22 mouse cellular contexts compared by ENCODE assay signal in genomic region chr8:108650837-108651236, GRCm38 (mm10).
DNase-seq lines count a peak whose midpoint lies in the region; ATAC-seq and TF ChIP-seq lines count a peak whose summit lies in the region.
"Had no signal": no experiment of that assay in that cellular context is flagged by ENCODE, and none has a peak within 500 bp of the region (broad histone marks: within the 10 kb centered on the region; RNA-seq: fewer than 3 reads in every experiment).

No protein-coding gene starts in this region.

- TF ChIP-seq CTCF in lung, postnatal 0 days (IDR thresholded peaks at IDR 0.05) = no peak

- 0 out of 2 replicates have a peak, but pooled peaks cover 7% of the 10 kb centered on the region for H3K4me1 ChIP-seq in kidney, embryonic 14.5 days (ENCODE audit: control insufficient read depth, insufficient read depth, low read length)
- 0 out of 2 replicates have a peak, but pooled peaks cover 2% of the 10 kb centered on the region for H3K4me1 ChIP-seq in lung, postnatal 0 days (ENCODE audit: insufficient read depth, low read depth, low read length)
- 0 out of 2 replicates have a peak, but pooled peaks cover 5% of the 10 kb centered on the region for H3K4me1 ChIP-seq in brown adipose tissue, adult 24 weeks (ENCODE audit: control insufficient read depth, insufficient read depth, insufficient read length, low read length)
- H3K4me1 ChIP-seq in hindbrain, embryonic 13.5 days (replicated peaks) = no peaks in the 10 kb centered on the region
- H3K4me1 ChIP-seq: hindbrain, embryonic 12.5 days; liver, embryonic 12.5 days; neural tube, embryonic 15.5 days had no signal

- WGBS in kidney, embryonic 14.5 days = 82% methylated on average over 8 of the region's 8 CpGs
- WGBS in lung, postnatal 0 days = 73% methylated on average over 8 of the region's 8 CpGs
- WGBS in hindbrain, embryonic 13.5 days = 90% methylated on average over 8 of the region's 8 CpGs

- H3K9ac ChIP-seq in kidney, embryonic 14.5 days (ENCODE audit: low read depth, low read length) = no peak overlapping the region
- H3K9ac ChIP-seq in lung, postnatal 0 days (replicated peaks; ENCODE audit: low read depth) = no peak overlapping the region
- H3K9ac ChIP-seq in hindbrain, embryonic 13.5 days = no peak overlapping the region
- H3K9ac ChIP-seq: forebrain, postnatal 0 days; hindbrain, embryonic 12.5 days; limb, embryonic 13.5 days; liver, embryonic 12.5 days; neural tube, embryonic 15.5 days had no signal

- peak; percentile 22 for DNase-seq in kidney, adult 11 months
- DNase-seq in lung, postnatal 0 days (ENCODE audit: low spot score) = peak; percentile 43
- DNase-seq in lung, postnatal 4 days = no peak
- peak; percentile 59 for DNase-seq in lung, postnatal 36 days
- DNase-seq: cerebellum, adult 11-12 months; cerebellum, postnatal 10 days; forebrain, postnatal 0 days; gastrocnemius, postnatal 14 days; heart, adult 18-20 months; layer of hippocampus, adult 9-11 months; thymus, postnatal 14 days had no signal

- no peaks in the 10 kb centered on the region for H3K36me3 ChIP-seq in kidney, embryonic 14.5 days (ENCODE audit: control insufficient read depth, insufficient read depth, low read length)
- no peaks in the 10 kb centered on the region for H3K36me3 ChIP-seq in lung, postnatal 0 days (ENCODE audit: insufficient read depth, low read length)
- H3K36me3 ChIP-seq in hindbrain, embryonic 13.5 days = no peaks in the 10 kb centered on the region
- H3K36me3 ChIP-seq: embryonic facial prominence, embryonic 10.5 days; hindbrain, embryonic 12.5 days; limb, embryonic 13.5 days; liver, embryonic 12.5 days; neural tube, embryonic 15.5 days had no signal

- no peak for ATAC-seq in kidney, embryonic 14.5 days (ENCODE audit: low FRiP score, low TSS enrichment)
- peak; percentile 37; the same call in 1 of the 2 replicates for ATAC-seq in lung, postnatal 0 days
- ATAC-seq in hindbrain, embryonic 13.5 days (ENCODE audit: low FRiP score) = no peak
- ATAC-seq: CD4-positive, CD25-positive, alpha-beta regulatory T cell, adult 4 months; forebrain, postnatal 0 days; liver, embryonic 12.5 days had no signal

- peak; percentile 38; the same call in 1 of the 2 replicates for TF ChIP-seq EP300 in lung, postnatal 0 days (IDR thresholded peaks at IDR 0.05)

- H3K27me3 ChIP-seq in kidney, embryonic 14.5 days (ENCODE audit: control insufficient read depth, insufficient read depth, low read length) = no peaks in the 10 kb centered on the region
- no peaks in the 10 kb centered on the region for H3K27me3 ChIP-seq in lung, postnatal 0 days (replicated peaks; ENCODE audit: insufficient read depth, low read length)
- H3K27me3 ChIP-seq in hindbrain, embryonic 13.5 days = no peaks in the 10 kb centered on the region
- H3K27me3 ChIP-seq: hindbrain, embryonic 12.5 days; limb, embryonic 13.5 days; liver, embryonic 12.5 days; neural tube, embryonic 15.5 days had no signal

- H3K4me3 ChIP-seq in kidney, embryonic 14.5 days (ENCODE audit: low read length) = no peak overlapping the region
- no peak overlapping the region for H3K4me3 ChIP-seq in lung, postnatal 0 days (ENCODE audit: low read depth, low read length)
- no peak overlapping the region for H3K4me3 ChIP-seq in brown adipose tissue, adult 24 weeks (ENCODE audit: insufficient read depth, low read depth, low read length)
- no peak overlapping the region for H3K4me3 ChIP-seq in hindbrain, embryonic 13.5 days
- H3K4me3 ChIP-seq: embryonic facial prominence, embryonic 10.5 days; hindbrain, embryonic 12.5 days; limb, embryonic 13.5 days; liver, embryonic 12.5 days; neural tube, embryonic 15.5 days had no signal

- H3K27ac ChIP-seq in kidney, embryonic 14.5 days (ENCODE audit: low read depth, low read length) = no peak overlapping the region
- H3K27ac ChIP-seq in lung, postnatal 0 days (ENCODE audit: low read length) = no peak overlapping the region
- H3K27ac ChIP-seq in brown adipose tissue, adult 24 weeks (replicated peaks; ENCODE audit: low read depth, low read length) = peak overlapping the region; percentile 62
- H3K27ac ChIP-seq in hindbrain, embryonic 13.5 days = no peak overlapping the region
- H3K27ac ChIP-seq: embryonic facial prominence, embryonic 10.5 days; hindbrain, embryonic 12.5 days; limb, embryonic 13.5 days; liver, embryonic 12.5 days; neural tube, embryonic 15.5 days; stomach, postnatal 0 days had no signal

- no peak overlapping the region for H3K4me2 ChIP-seq in kidney, embryonic 14.5 days (replicated peaks; ENCODE audit: low read depth, low read length)
- H3K4me2 ChIP-seq in lung, postnatal 0 days (replicated peaks; ENCODE audit: low read depth, low read length) = no peak overlapping the region
- H3K4me2 ChIP-seq in hindbrain, embryonic 13.5 days = no peak overlapping the region
- H3K4me2 ChIP-seq: hindbrain, embryonic 12.5 days; limb, embryonic 13.5 days; liver, embryonic 12.5 days; midbrain, embryonic 11.5 days; neural tube, embryonic 15.5 days had no signal

- H3K9me3 ChIP-seq in kidney, embryonic 14.5 days (ENCODE audit: control insufficient read depth, low read length) = no peaks in the 10 kb centered on the region
- H3K9me3 ChIP-seq in lung, postnatal 0 days (ENCODE audit: low read length) = no peaks in the 10 kb centered on the region
- H3K9me3 ChIP-seq in hindbrain, embryonic 13.5 days = no peaks in the 10 kb centered on the region
- H3K9me3 ChIP-seq: embryonic facial prominence, embryonic 10.5 days; hindbrain, embryonic 12.5 days; limb, embryonic 13.5 days; liver, embryonic 12.5 days; neural tube, embryonic 15.5 days had no signal

Comparison
In these comparisons a context has a peak if more than half of its experiments do, and no peak if none do; other contexts are left out.
1. DNase-seq: peak in kidney, adult 11 months (single experiment), lung, postnatal 0 days (single experiment) and lung, postnatal 36 days (single experiment); none in lung, postnatal 4 days (0 of 2).